Mouse (Mus musculus): ENCODE measurements around the gene Anapc11.
"Not testable (repeated sequence)": the region's sequence is repeated elsewhere in the genome, so short reads cannot be mapped to it uniquely, and the experiment has no call there.

Gene Anapc11

GRCm38 (mm10) chr11:120598283-120598989 lies at the start of gene Anapc11, which contains the start of gene Alyref:
Anapc11 (plus strand) TSS chr11:120598421.
Alyref (minus strand) TSS chr11:120598365.
- Histone ChIP-seq H3K36me3 (ENCODE audit: control insufficient read depth, insufficient read depth, low read length, poor library complexity, severe bottlenecking) (peaks cover 6% of the 10 kb centered on the region), H3K27me3 (ENCODE audit: control insufficient read depth, insufficient read depth, low read length, poor library complexity, severe bottlenecking) (no peaks in the 10 kb centered on the region)
- peak; percentile 98 for DNase-seq (ENCODE audit: low read depth, low spot score)

GRCm38 (mm10) chr11:120548786-120549167 lies 49.4 kb upstream of the Anapc11 start:
- Histone ChIP-seq H3K36me3 (ENCODE audit: control insufficient read depth, insufficient read depth, low read length, poor library complexity, severe bottlenecking) (no peaks in the 10 kb centered on the region; the same call in none of the 2 replicates), H3K27me3 (ENCODE audit: control insufficient read depth, insufficient read depth, low read length, poor library complexity, severe bottlenecking) (no peaks in the 10 kb centered on the region)
- DNase-seq (ENCODE audit: low read depth, low spot score) = no peak

GRCm38 (mm10) chr11:120549168-120549945 lies 48.9 kb upstream of the Anapc11 start, which contains the start of gene Mcrip1:
Mcrip1 (minus strand) TSS chr11:120549727.
- peak; percentile 96 for DNase-seq (ENCODE audit: low read depth, low spot score)
- no peaks in the 10 kb centered on the region for H3K27me3 ChIP-seq (ENCODE audit: control insufficient read depth, insufficient read depth, low read length, poor library complexity, severe bottlenecking)
- no peaks in the 10 kb centered on the region; the same call in none of the 2 replicates for H3K36me3 ChIP-seq (ENCODE audit: control insufficient read depth, insufficient read depth, low read length, poor library complexity, severe bottlenecking)

GRCm38 (mm10) chr11:120549986-120550809 lies 48.0 kb upstream of the Anapc11 start:
- no peaks in the 10 kb centered on the region for H3K27me3 ChIP-seq (ENCODE audit: control insufficient read depth, insufficient read depth, low read length, poor library complexity, severe bottlenecking)
- no peaks in the 10 kb centered on the region for H3K36me3 ChIP-seq (ENCODE audit: control insufficient read depth, insufficient read depth, low read length, poor library complexity, severe bottlenecking)
- no peak for DNase-seq (ENCODE audit: low read depth, low spot score)

GRCm38 (mm10) chr11:120550810-120551440 lies 47.3 kb upstream of the Anapc11 start, which contains the start of gene Ppp1r27:
Ppp1r27 (minus strand) TSS chr11:120551132.
- Histone ChIP-seq H3K27me3 (ENCODE audit: control insufficient read depth, insufficient read depth, low read length, poor library complexity, severe bottlenecking) (no peaks in the 10 kb centered on the region), H3K36me3 (ENCODE audit: control insufficient read depth, insufficient read depth, low read length, poor library complexity, severe bottlenecking) (no peaks in the 10 kb centered on the region)
- DNase-seq (ENCODE audit: low read depth, low spot score) = no peak

- DNase-seq (ENCODE audit: low read depth, low spot score) = no peak
- Histone ChIP-seq H3K36me3 (ENCODE audit: control insufficient read depth, insufficient read depth, low read length, poor library complexity, severe bottlenecking) (no peaks in the 10 kb centered on the region), H3K27me3 (ENCODE audit: control insufficient read depth, insufficient read depth, low read length, poor library complexity, severe bottlenecking) (no peaks in the 10 kb centered on the region)
These were observed 45.5 kb upstream of the Anapc11 start for GRCm38 (mm10) chr11:120552736-120553135.

GRCm38 (mm10) chr11:120554834-120555233 lies 43.4 kb upstream of the Anapc11 start:
- H3K36me3 ChIP-seq (ENCODE audit: control insufficient read depth, insufficient read depth, low read length, poor library complexity, severe bottlenecking) = no peaks in the 10 kb centered on the region
- H3K27me3 ChIP-seq (ENCODE audit: control insufficient read depth, insufficient read depth, low read length, poor library complexity, severe bottlenecking) = no peaks in the 10 kb centered on the region
- DNase-seq (ENCODE audit: low read depth, low spot score) = no peak

- Histone ChIP-seq H3K36me3 (ENCODE audit: control insufficient read depth, insufficient read depth, low read length, poor library complexity, severe bottlenecking) (no peaks in the 10 kb centered on the region), H3K27me3 (ENCODE audit: control insufficient read depth, insufficient read depth, low read length, poor library complexity, severe bottlenecking) (no peaks in the 10 kb centered on the region)
- no peak for DNase-seq (ENCODE audit: low read depth, low spot score)
These were observed 43.0 kb upstream of the Anapc11 start for GRCm38 (mm10) chr11:120555260-120555659.

- H3K36me3 ChIP-seq (ENCODE audit: control insufficient read depth, insufficient read depth, low read length, poor library complexity, severe bottlenecking) = peaks cover 24% of the 10 kb centered on the region
- not testable (repeated sequence) for DNase-seq (ENCODE audit: low read depth, low spot score); H3K27me3 ChIP-seq (ENCODE audit: control insufficient read depth, insufficient read depth, low read length, poor library complexity, severe bottlenecking)
These were observed 39.4 kb upstream of the Anapc11 start for GRCm38 (mm10) chr11:120558843-120559242.

GRCm38 (mm10) chr11:120560952-120561728 lies 37.1 kb upstream of the Anapc11 start:
- Histone ChIP-seq H3K27me3 (ENCODE audit: control insufficient read depth, insufficient read depth, low read length, poor library complexity, severe bottlenecking) (no peaks in the 10 kb centered on the region), H3K36me3 (ENCODE audit: control insufficient read depth, insufficient read depth, low read length, poor library complexity, severe bottlenecking) (peaks cover 28% of the 10 kb centered on the region)
- DNase-seq (ENCODE audit: low read depth, low spot score) = no peak

GRCm38 (mm10) chr11:120562949-120563348 lies 35.3 kb upstream of the Anapc11 start:
- no peaks in the 10 kb centered on the region for H3K27me3 ChIP-seq (ENCODE audit: control insufficient read depth, insufficient read depth, low read length, poor library complexity, severe bottlenecking)
- peaks cover 28% of the 10 kb centered on the region for H3K36me3 ChIP-seq (ENCODE audit: control insufficient read depth, insufficient read depth, low read length, poor library complexity, severe bottlenecking)
- DNase-seq (ENCODE audit: low read depth, low spot score) = no peak

- Histone ChIP-seq H3K27me3 (ENCODE audit: control insufficient read depth, insufficient read depth, low read length, poor library complexity, severe bottlenecking) (no peaks in the 10 kb centered on the region), H3K36me3 (ENCODE audit: control insufficient read depth, insufficient read depth, low read length, poor library complexity, severe bottlenecking) (peaks cover 32% of the 10 kb centered on the region)
- DNase-seq (ENCODE audit: low read depth, low spot score) = no peak
These were observed 33.1 kb upstream of the Anapc11 start for GRCm38 (mm10) chr11:120565114-120565513.

GRCm38 (mm10) chr11:120568324-120568723 lies 29.9 kb upstream of the Anapc11 start:
- Histone ChIP-seq H3K36me3 (ENCODE audit: control insufficient read depth, insufficient read depth, low read length, poor library complexity, severe bottlenecking) (peaks cover 12% of the 10 kb centered on the region), H3K27me3 (ENCODE audit: control insufficient read depth, insufficient read depth, low read length, poor library complexity, severe bottlenecking) (no peaks in the 10 kb centered on the region)
- DNase-seq (ENCODE audit: low read depth, low spot score) = no peak
